Mouse (Mus musculus) limb, embryonic 14.5 days (tissue): ENCODE data around the gene Vsx2. TPM values are rescaled to one million over a fixed set of nuclear protein-coding genes. Genes with fewer than 3 reads are reported as not detected.

Experiments
- ATAC-seq: fragments of 200-750 bp; cut with Nextera tagmentation; 2 replicates; pipeline ENCODE4 v1.8.0; 2017; ENCODE audit warnings: low read depth, moderate number of reproducible peaks, moderate TSS enrichment; ENCODE audit not compliant: low FRiP score
- DNase-seq: peaks from one replicate; pipeline ENCODE4 v3.0.0-alpha.2; 2015; ENCODE audit warnings: low spot score
- H3K27ac ChIP-seq: fragments of 300-500 bp; sonication (generic); replicated peaks from 2 replicates; pipeline ENCODE4 v1.5.1; 2014; ENCODE audit warnings: low read depth, mild to moderate bottlenecking, low read length, moderate library complexity, mixed read lengths
- H3K27me3 ChIP-seq: fragments of 300-500 bp; sonication (generic); 2 replicates; pipeline ENCODE4 v1.6.1; 2014; ENCODE audit warnings: low read length, mixed read lengths; ENCODE audit not compliant: control insufficient read depth, insufficient read depth
- H3K36me3 ChIP-seq: fragments of 300-500 bp; sonication (generic); 2 replicates; pipeline ENCODE4 v1.6.1; 2014; ENCODE audit warnings: mild to moderate bottlenecking, low read length, moderate library complexity, mixed read lengths; ENCODE audit not compliant: control insufficient read depth, insufficient read depth
- H3K4me1 ChIP-seq: fragments of 300-500 bp; sonication (generic); 2 replicates; pipeline ENCODE4 v1.6.1; 2014; ENCODE audit warnings: antibody characterized with exemption, low read length, mixed read lengths; ENCODE audit not compliant: control insufficient read depth, insufficient read depth
- H3K4me2 ChIP-seq: fragments of 300-500 bp; sonication (generic); replicated peaks from 2 replicates; pipeline ENCODE4 v1.6.1; 2014; ENCODE audit warnings: low read depth, mild to moderate bottlenecking, low read length, moderate library complexity; ENCODE audit not compliant: severe bottlenecking
- H3K4me3 ChIP-seq: fragments of 300-500 bp; sonication (generic); replicated peaks from 2 replicates; pipeline ENCODE4 v1.5.1; 2014; ENCODE audit warnings: low read length
- H3K9ac ChIP-seq: fragments of 300-500 bp; sonication (generic); 2 replicates; pipeline ENCODE4 v1.6.1; 2014; ENCODE audit warnings: mild to moderate bottlenecking, low read depth, low read length, moderate library complexity; ENCODE audit not compliant: severe bottlenecking
- H3K9me3 ChIP-seq: fragments of 300-500 bp; sonication (generic); 2 replicates; pipeline ENCODE4 v1.6.1; 2016; ENCODE audit warnings: low read length; ENCODE audit not compliant: control insufficient read depth
- POLR2A ChIP-seq: fragments of 200-500 bp; IDR thresholded peaks from 2 replicates; pipeline ENCODE4 v1.8.0; 2012; ENCODE audit warnings: inconsistent platforms, mild to moderate bottlenecking, moderate library complexity, borderline replicate concordance; ENCODE audit not compliant: insufficient read depth, insufficient read length; ENCODE audit errors: extremely low read depth
- WGBS: fragments of 180-500 bp; shearing (Covaris S2); extraction: QIAGEN DNeasy Blood & Tissue Kit; methylation state at CpG from one replicate; pipeline ENCODE4 v1.1.7; 2014; 5-methylcytosine and 5-hydroxymethylcytosine counted together
- polyA plus RNA-seq, 2 experiments: library from polyadenylated mRNA; depleted of rRNA in 1 of 2; stranded (reverse) in 1 of 2; unstranded in 1 of 2; fragments of >200 nt; fragmentation: Nextera tagmentation in 1 of 2; extraction: Ambion mirVana in 1 of 2; gene quantifications; 2 replicates each; pipeline versions ENCODE4 v1.2.1 to v1.2.3; 2012 to 2014

Gene Vsx2
- polyA plus RNA-seq, 2 experiments: 0.22 to 0.47 TPM

GRCm38 (mm10) chr12:84604001-84604400 lies 34.4 kb downstream of the Vsx2 start:
- WGBS: 90% methylated on average over 6 of the region's 7 CpGs
- no peak overlapping the region for H3K9ac ChIP-seq
- DNase-seq (no peak), ATAC-seq (no peak)
- H3K36me3 ChIP-seq: peaks cover 29% of the 10 kb centered on the region
- no peaks in the 10 kb centered on the region for H3K4me1 ChIP-seq
- no peaks in the 10 kb centered on the region for H3K9me3 ChIP-seq
- no peak overlapping the region for H3K27ac ChIP-seq
- no peak overlapping the region for H3K4me3 ChIP-seq
- H3K4me2 ChIP-seq: no peak overlapping the region
- H3K27me3 ChIP-seq: no peaks in the 10 kb centered on the region
- no peak for TF ChIP-seq POLR2A

DNA sequence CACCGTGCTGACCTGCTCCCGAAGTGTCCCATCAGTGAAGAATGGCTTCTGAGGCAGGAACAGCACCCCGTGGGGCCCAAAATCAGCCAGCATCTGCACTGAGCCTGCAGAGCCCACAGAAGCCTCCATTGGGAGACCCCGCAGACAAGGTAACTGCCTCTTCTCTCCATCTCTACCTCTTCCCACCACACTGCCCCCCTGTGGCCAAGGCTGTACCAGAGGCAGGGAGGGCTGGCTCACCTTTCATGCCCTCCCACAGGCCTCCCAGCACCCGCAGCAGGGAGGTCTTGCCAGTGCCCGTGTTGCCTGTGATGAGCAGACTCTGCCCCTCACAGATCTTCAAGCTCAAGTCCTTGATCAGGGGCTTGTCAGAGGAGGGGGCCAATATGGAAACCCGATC lies 36.3 kb downstream of the Vsx2 start:
- no peaks in the 10 kb centered on the region for H3K27me3 ChIP-seq
- H3K9ac ChIP-seq: no peak overlapping the region
- ATAC-seq (no peak), DNase-seq (no peak)
- no peak overlapping the region for H3K27ac ChIP-seq
- peaks cover 33% of the 10 kb centered on the region for H3K36me3 ChIP-seq
- WGBS: 70% methylated on average over 7 of the region's 7 CpGs
- no peaks in the 10 kb centered on the region for H3K4me1 ChIP-seq
- no peak overlapping the region for H3K4me3 ChIP-seq
- H3K9me3 ChIP-seq: no peaks in the 10 kb centered on the region
- TF ChIP-seq POLR2A: no peak
- H3K4me2 ChIP-seq: no peak overlapping the region

- Histone ChIP-seq H3K27ac (no peak overlapping the region), H3K4me2 (no peak overlapping the region), H3K9ac (no peak overlapping the region), H3K36me3 (peaks cover 26% of the 10 kb centered on the region), H3K4me1 (peaks cover 2% of the 10 kb centered on the region; the same call in 1 of the 2 replicates), H3K27me3 (no peaks in the 10 kb centered on the region), H3K9me3 (no peaks in the 10 kb centered on the region), H3K4me3 (no peak overlapping the region)
- TF ChIP-seq POLR2A: no peak
- 90% methylated on average over 10 of the region's 10 CpGs for WGBS
- ATAC-seq: no peak
- no peak for DNase-seq
Measured at GRCm38 (mm10) chr12:84611718-84612117, 42.2 kb downstream of the Vsx2 start.

DNA sequence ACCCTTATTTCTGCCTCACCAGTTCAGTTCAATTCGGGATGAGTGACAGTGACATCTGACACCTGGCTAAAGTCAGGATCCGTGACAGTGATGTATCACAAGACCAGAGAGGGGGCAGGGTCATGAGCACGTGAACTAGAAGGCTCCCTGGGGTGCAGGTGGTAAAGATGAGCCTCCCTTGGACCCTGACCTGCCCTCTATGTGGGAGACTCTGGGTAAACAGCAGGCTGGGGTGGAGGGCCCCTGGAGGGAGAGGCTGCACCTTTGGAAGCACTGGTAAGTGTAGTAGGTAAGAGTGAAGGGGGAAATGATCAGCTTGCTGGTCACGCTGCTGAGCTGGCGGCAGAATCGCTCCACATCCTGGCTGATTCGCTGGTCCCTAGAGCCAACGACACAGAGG lies 43.0 kb downstream of the Vsx2 start:
- WGBS: 71% methylated on average over 8 of the region's 8 CpGs
- no peak for TF ChIP-seq POLR2A
- H3K9me3 ChIP-seq: no peaks in the 10 kb centered on the region
- H3K27me3 ChIP-seq: no peaks in the 10 kb centered on the region
- peaks cover 2% of the 10 kb centered on the region; the same call in 1 of the 2 replicates for H3K4me1 ChIP-seq
- H3K4me2 ChIP-seq: no peak overlapping the region
- H3K36me3 ChIP-seq: peaks cover 26% of the 10 kb centered on the region
- H3K4me3 ChIP-seq: no peak overlapping the region
- DNase-seq (no peak), ATAC-seq (no peak)
- no peak overlapping the region for H3K9ac ChIP-seq
- no peak overlapping the region for H3K27ac ChIP-seq

DNA sequence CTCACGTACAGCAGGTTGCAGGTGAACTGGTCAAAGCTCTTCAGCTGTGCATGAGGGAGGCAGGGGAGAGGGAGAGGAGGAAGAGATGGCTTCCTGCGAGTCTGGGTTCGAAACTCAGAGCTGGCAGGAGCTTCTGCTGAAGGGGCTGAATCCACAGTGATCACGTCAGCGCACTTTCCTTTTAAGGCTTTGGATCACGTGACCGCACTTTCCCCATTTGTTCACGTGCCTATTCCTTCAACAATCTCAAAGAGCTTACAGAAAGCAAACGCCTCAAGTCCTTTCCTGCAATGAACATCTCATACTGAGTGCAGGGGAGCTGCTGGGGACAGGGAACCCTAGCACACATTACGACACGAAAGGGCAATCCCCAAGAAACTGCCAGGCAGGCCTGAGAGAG lies 44.4 kb downstream of the Vsx2 start:
- Histone ChIP-seq H3K4me3 (no peak overlapping the region), H3K27me3 (no peaks in the 10 kb centered on the region), H3K27ac (no peak overlapping the region), H3K9ac (no peak overlapping the region), H3K4me2 (no peak overlapping the region), H3K9me3 (no peaks in the 10 kb centered on the region), H3K4me1 (peaks cover 2% of the 10 kb centered on the region; the same call in 1 of the 2 replicates), H3K36me3 (peaks cover 18% of the 10 kb centered on the region; the same call in 1 of the 2 replicates)
- WGBS: 86% methylated on average over 11 of the region's 11 CpGs
- no peak for TF ChIP-seq POLR2A
- ATAC-seq (no peak), DNase-seq (no peak)

DNA sequence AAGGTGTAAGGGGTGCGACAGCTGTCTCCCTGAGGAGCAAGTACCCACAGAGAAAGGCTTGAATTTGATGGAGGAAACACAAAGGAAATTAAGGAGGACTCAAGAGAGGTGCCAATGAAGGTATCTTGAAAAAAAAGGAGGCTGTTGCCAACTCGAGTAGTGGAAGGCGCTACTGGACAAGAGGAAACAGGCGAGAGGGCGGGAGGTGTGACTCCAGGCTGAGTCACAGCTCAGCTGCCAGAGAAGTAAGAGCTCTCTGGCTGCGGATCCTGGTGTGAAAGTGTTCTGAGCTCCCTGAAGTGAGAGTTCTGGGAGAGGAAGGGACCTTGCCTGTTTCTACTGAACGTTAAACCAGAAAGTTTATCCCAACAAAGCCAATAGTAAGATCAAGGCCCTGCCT lies 45.0 kb downstream of the Vsx2 start:
- no peak for TF ChIP-seq POLR2A
- DNase-seq: no peak
- Histone ChIP-seq H3K9ac (no peak overlapping the region), H3K36me3 (peaks cover 14% of the 10 kb centered on the region; the same call in 1 of the 2 replicates), H3K27me3 (no peaks in the 10 kb centered on the region), H3K4me3 (no peak overlapping the region), H3K4me1 (peaks cover 2% of the 10 kb centered on the region; the same call in 1 of the 2 replicates), H3K9me3 (no peaks in the 10 kb centered on the region), H3K4me2 (no peak overlapping the region), H3K27ac (no peak overlapping the region)
- no peak for ATAC-seq
- WGBS: 57% methylated on average over 7 of the region's 7 CpGs
